Mouse (Mus musculus) liver, embryonic 11.5 days (tissue): ENCODE results near the gene Haghl. TPM values are rescaled to one million over a fixed set of nuclear protein-coding genes. Genes with fewer than 3 reads are reported as not detected.

Experiments
- ATAC-seq: fragments of 200-750 bp; cut with Nextera tagmentation; replicated peaks from 2 replicates; pipeline ENCODE4 v1.8.0; 2017; ENCODE audit warnings: moderate number of reproducible peaks, mild to moderate bottlenecking, moderate TSS enrichment, moderate library complexity; ENCODE audit not compliant: low FRiP score
- DNase-seq: peaks from one replicate; pipeline ENCODE4 v3.0.0-alpha.2; 2017; ENCODE audit warnings: low spot score
- H3K27ac ChIP-seq: fragments of 300-500 bp; sonication (generic); 2 replicates; pipeline ENCODE4 v1.5.1; 2014; ENCODE audit warnings: mild to moderate bottlenecking, low read depth, low read length, control low read depth
- H3K27me3 ChIP-seq: fragments of 300-500 bp; sonication (generic); replicated peaks from 2 replicates; pipeline ENCODE4 v1.6.1; 2014; ENCODE audit warnings: low read length, mixed read lengths; ENCODE audit not compliant: control insufficient read depth, insufficient read depth
- H3K36me3 ChIP-seq: fragments of 300-500 bp; sonication (generic); 2 replicates; pipeline ENCODE4 v1.6.1; 2014; ENCODE audit warnings: mild to moderate bottlenecking, low read length, moderate library complexity, mixed read lengths; ENCODE audit not compliant: control insufficient read depth, insufficient read depth
- H3K4me1 ChIP-seq: fragments of 300-500 bp; sonication (generic); replicated peaks from 2 replicates; pipeline ENCODE4 v1.6.1; 2014; ENCODE audit warnings: low read length, mixed read lengths; ENCODE audit not compliant: control insufficient read depth, insufficient read depth
- H3K4me2 ChIP-seq: fragments of 300-500 bp; sonication (generic); 2 replicates; pipeline ENCODE4 v1.6.1; 2014; ENCODE audit warnings: mild to moderate bottlenecking, control low read depth, moderate library complexity
- H3K4me3 ChIP-seq: fragments of 300-500 bp; sonication (generic); 2 replicates; pipeline ENCODE4 v1.5.1; 2014; ENCODE audit warnings: low read depth, low read length, control low read depth
- H3K9ac ChIP-seq: fragments of 300-500 bp; sonication (generic); 2 replicates; pipeline ENCODE4 v1.6.1; 2014; ENCODE audit warnings: low read depth, low read length, control low read depth
- H3K9me3 ChIP-seq: fragments of 300-500 bp; sonication (generic); 2 replicates; pipeline ENCODE4 v1.6.1; 2016; ENCODE audit warnings: low read length, inconsistent platforms, mixed read lengths; ENCODE audit not compliant: control insufficient read depth
- WGBS: fragments of 180-500 bp; shearing (Covaris S2); extraction: QIAGEN DNeasy Blood & Tissue Kit; methylation state at CpG from one replicate; pipeline ENCODE4 v1.1.7; 2014; 5-methylcytosine and 5-hydroxymethylcytosine counted together
- polyA plus RNA-seq: library from polyadenylated mRNA; unstranded; fragments of >200 nt; fragmentation: Nextera tagmentation; extraction: Ambion mirVana; gene quantifications from 2 replicates; pipeline ENCODE4 v1.2.1, GENCODE M21; 2014

The Haghl gene
- polyA plus RNA-seq, 1 experiment from 2014 or later = 25.0 TPM

DNA sequence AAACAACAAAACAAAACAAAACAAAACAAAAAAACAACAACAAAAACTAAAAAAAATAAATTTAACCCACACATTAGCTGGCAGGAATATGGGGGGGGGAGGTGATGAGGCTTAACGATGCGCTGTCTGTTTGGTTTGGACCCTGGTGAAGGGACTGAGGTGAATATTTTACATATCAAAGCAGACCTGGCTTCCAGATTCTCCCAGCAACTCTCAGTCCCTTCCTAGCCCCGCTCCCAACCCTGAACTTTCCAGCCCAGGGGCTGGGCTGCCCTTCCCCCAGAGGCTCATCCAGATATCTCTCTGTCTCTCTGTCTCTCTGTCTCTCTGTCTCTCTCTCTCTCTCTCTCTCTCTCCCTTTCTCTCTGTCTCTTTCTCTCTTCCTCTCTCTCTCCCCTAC, 22.9 kb downstream of the Haghl start:
- DNase-seq (no peak), ATAC-seq (no peak)
- no peak overlapping the region for H3K4me2 ChIP-seq
- H3K4me1 ChIP-seq = no peaks in the 10 kb centered on the region
- H3K9me3 ChIP-seq = no peaks in the 10 kb centered on the region
- H3K36me3 ChIP-seq = no peaks in the 10 kb centered on the region
- 31% methylated on average over 3 of the region's 3 CpGs for WGBS
- peaks cover 3% of the 10 kb centered on the region; the same call in 1 of the 2 replicates for H3K27me3 ChIP-seq
- no peak overlapping the region for H3K27ac ChIP-seq
- H3K9ac ChIP-seq = no peak overlapping the region
- no peak overlapping the region for H3K4me3 ChIP-seq

DNA sequence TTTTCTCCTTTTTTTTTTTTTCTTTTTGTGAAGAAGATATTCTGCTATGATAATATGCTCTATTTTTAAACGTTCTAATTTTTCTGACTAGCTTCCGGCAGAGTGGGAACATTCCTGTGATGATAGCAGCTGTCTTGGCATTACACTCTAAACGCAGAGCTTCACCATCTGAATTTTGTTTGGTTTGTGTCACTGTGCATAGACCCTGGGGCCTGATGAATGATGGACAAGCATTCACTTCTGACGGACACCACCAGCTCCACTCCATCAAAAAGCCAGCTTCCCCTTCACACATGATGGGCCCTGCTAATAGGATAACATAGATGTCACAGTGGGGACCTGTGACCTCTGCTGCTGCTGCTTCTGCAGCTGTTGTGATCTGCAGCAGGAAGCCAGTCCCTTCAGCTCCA, 23.9 kb downstream of the Haghl start:
- no peak overlapping the region for H3K27ac ChIP-seq
- WGBS = 47% methylated on average over 4 of the region's 4 CpGs
- H3K9me3 ChIP-seq = no peaks in the 10 kb centered on the region
- DNase-seq (no peak), ATAC-seq (no peak)
- no peak overlapping the region for H3K9ac ChIP-seq
- H3K4me2 ChIP-seq = no peak overlapping the region
- 0 out of 2 replicates have a peak, but pooled peaks cover 3% of the 10 kb centered on the region for H3K27me3 ChIP-seq
- no peak overlapping the region for H3K4me3 ChIP-seq
- H3K4me1 ChIP-seq = no peaks in the 10 kb centered on the region
- H3K36me3 ChIP-seq = no peaks in the 10 kb centered on the region

DNA sequence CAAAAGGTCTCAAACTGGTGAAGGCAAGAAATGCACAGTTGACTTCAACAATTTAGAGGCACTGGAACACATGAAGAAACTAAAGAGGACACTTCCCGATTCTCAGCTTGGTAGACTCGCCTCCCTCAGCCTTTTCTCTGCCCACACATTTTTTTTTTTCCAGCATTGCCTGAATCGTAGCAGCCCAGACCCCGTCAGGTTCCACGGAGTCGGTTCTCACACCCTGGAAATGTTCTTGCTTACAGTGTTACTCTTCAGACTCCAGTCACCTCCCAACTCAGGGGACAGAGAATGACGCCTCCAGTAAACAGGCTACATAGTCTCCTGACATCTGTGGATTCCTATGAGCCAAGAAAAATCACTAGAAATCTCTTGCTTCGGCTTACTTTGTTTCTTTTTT, 25.3 kb downstream of the Haghl start:
- H3K4me2 ChIP-seq = no peak overlapping the region
- WGBS = 71% methylated on average over 8 of the region's 8 CpGs
- no peak overlapping the region for H3K9ac ChIP-seq
- no peaks in the 10 kb centered on the region for H3K4me1 ChIP-seq
- no peaks in the 10 kb centered on the region for H3K36me3 ChIP-seq
- DNase-seq = no peak
- ATAC-seq = no peak
- no peak overlapping the region for H3K27ac ChIP-seq
- H3K4me3 ChIP-seq = no peak overlapping the region
- no peaks in the 10 kb centered on the region for H3K9me3 ChIP-seq
- no peaks in the 10 kb centered on the region for H3K27me3 ChIP-seq

DNA sequence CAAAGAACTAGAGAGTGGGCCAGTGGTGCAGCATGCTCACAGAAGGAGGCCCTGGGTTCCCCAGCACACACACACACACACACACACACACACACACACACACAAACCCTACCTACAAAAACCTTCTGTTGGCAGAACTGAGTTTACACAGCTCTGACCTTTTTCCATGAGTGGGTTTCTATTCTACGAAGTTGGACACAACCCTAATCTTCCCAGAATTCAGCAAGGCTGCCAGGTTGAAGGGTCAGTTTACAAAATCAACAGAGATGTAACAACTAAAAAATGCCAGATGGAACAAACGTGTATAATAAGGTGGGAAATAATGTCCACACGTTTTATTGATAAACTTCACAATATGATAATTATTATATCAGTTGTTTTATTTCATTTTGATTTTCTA, 27.8 kb downstream of the Haghl start:
- Histone ChIP-seq H3K9ac (no peak overlapping the region), H3K4me2 (no peak overlapping the region), H3K27me3 (no peaks in the 10 kb centered on the region), H3K9me3 (no peaks in the 10 kb centered on the region), H3K4me1 (no peaks in the 10 kb centered on the region), H3K27ac (no peak overlapping the region), H3K36me3 (no peaks in the 10 kb centered on the region), H3K4me3 (no peak overlapping the region)
- no peak for ATAC-seq
- 62% methylated on average over 3 of the region's 3 CpGs for WGBS
- no peak for DNase-seq

DNA sequence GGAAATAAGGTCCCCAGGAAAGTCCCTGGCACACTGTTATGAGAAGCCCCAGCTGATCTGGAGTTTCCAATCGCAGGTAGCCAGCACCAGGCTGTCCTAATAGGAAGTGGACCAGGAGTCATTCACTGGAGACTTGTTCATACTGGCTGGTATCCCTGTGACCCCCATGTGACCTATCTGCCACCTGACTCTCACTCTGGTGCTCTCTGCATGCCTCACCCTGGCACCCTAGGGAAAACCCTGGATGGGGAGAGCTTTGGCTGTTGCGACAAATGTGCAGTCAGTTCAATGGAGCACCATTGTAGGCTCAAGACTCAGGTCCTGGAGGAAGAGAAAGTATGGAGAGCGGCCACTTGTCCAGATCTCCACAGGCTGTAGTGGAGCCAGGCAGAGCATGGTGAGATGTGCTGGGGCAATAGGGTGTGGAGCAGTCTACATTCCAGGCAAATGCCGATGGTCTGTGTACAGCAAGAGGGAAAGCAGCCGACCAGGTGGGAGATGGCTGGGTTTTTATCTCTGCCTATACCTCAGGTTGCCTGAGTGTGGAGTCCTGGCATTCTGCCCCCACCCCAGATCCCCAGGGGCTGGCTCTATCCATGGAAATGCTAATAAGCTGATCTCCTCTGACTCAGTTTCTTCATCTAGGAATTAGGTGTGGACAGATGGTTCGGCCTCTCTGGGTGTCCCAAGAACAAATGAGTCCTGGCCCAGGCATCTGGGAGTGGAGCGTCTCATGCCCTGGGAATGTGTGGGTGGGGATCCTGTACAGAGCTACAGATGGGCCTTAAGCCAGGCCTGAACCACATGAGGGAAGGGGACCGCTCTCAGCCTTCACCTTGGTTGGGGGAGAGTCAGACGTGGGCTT, 28.9 kb downstream of the Haghl start:
- H3K4me2 ChIP-seq = no peak overlapping the region
- no peak overlapping the region for H3K27ac ChIP-seq
- H3K27me3 ChIP-seq = no peaks in the 10 kb centered on the region
- H3K4me3 ChIP-seq = no peak overlapping the region
- DNase-seq (no peak), ATAC-seq (no peak)
- H3K36me3 ChIP-seq = no peaks in the 10 kb centered on the region
- no peak overlapping the region for H3K9ac ChIP-seq
- H3K9me3 ChIP-seq = no peaks in the 10 kb centered on the region
- WGBS = 68% methylated on average over 9 of the region's 9 CpGs
- H3K4me1 ChIP-seq = no peaks in the 10 kb centered on the region

DNA sequence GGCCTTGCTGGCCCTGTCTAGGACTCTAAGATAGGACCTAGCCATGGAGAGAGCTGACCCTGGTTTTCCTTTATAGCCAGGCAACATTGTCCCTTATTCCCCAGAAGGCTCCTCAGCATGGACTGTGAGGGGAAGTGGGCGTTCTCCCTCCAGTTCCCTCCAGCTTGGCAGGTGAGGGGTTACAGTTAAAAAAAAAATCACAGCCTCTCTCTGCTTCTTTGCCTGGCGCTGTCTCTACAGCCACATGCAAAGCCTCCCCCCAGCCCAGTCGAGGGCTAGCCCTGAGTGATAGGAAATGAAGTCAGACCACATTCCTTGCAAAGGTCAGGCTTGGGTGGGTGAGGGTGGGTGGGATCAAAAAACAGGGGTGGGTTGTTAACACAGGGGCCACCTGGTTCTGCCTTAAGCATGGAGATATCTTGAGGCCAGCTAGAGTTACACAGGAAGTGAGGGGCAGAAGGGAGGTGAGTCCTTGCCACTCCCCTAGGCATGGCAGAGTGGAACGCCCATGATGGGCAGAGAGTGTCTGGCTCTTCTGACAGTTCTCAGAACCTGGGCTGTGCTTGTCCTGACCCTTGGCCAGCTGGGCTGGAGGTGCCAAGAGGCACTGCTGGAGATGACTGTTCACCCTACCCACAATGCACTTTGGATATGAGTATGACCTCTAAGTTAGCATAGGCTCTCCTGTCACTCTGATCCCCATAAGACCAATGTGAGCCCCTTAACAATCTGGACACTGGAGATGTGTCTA, 29.7 kb downstream of the Haghl start:
- H3K9ac ChIP-seq = no peak overlapping the region
- WGBS = 31% methylated on average over 4 of the region's 4 CpGs
- H3K36me3 ChIP-seq = no peaks in the 10 kb centered on the region
- no peaks in the 10 kb centered on the region for H3K4me1 ChIP-seq
- DNase-seq = no peak
- no peak overlapping the region for H3K4me2 ChIP-seq
- no peaks in the 10 kb centered on the region for H3K27me3 ChIP-seq
- no peak for ATAC-seq
- H3K27ac ChIP-seq = no peak overlapping the region
- H3K4me3 ChIP-seq = no peak overlapping the region
- H3K9me3 ChIP-seq = no peaks in the 10 kb centered on the region

DNA sequence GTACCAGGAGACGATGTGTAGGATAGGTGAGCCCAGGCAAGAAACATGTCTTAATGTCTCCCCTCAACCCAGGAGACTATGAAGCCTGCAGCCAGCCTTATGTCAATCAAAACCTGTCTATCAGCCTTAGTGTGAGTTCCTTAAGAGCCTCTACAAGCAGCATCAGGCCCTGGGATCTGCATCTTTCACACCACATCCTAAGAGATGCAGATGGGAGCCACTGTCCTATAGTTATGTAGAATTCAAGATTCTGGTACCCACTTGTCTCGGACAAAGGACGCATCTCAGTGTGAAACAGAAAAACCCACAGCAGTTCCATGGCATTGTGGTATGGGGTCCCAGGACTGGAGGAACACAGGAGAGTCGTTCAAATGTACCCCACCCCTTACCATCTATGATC, 30.4 kb downstream of the Haghl start:
- 70% methylated on average over 4 of the region's 4 CpGs for WGBS
- no peak overlapping the region for H3K4me3 ChIP-seq
- H3K4me1 ChIP-seq = no peaks in the 10 kb centered on the region
- DNase-seq = no peak
- no peak for ATAC-seq
- no peak overlapping the region for H3K9ac ChIP-seq
- H3K27me3 ChIP-seq = no peaks in the 10 kb centered on the region
- no peaks in the 10 kb centered on the region for H3K36me3 ChIP-seq
- H3K27ac ChIP-seq = no peak overlapping the region
- no peak overlapping the region for H3K4me2 ChIP-seq
- H3K9me3 ChIP-seq = no peaks in the 10 kb centered on the region

DNA sequence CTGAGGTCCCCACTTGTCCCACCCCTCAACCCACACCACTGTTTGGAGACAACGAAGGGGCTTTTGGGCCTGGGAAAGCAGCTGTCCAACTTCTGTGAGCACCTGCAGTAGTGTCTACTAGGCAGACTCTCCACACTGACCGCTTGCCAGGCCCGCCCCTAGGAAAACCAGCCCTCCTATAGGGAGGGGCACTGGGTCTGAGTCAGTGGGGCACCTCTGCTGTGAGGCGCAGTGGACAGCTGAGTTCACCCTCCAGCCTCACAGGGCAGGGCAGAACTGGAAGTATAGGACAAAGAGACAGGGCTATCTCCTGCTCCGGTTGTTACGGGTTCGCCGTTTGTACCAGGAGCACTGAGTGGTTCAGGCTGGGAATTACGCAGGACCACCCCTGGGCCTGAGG, 31.2 kb downstream of the Haghl start, which contains the start of gene Msln:
Gene Msln (minus strand): TSS at position 138 of the 400 bp plus-strand sequence.
- Histone ChIP-seq H3K4me3 (no peak within 1 kb of the TSS), H3K4me2 (no peak within 1 kb of the TSS), H3K9me3 (no peaks in the 10 kb centered on the region), H3K4me1 (no peaks in the 10 kb centered on the region), H3K27ac (no peak within 1 kb of the TSS), H3K27me3 (no peaks in the 10 kb centered on the region), H3K9ac (no peak within 1 kb of the TSS), H3K36me3 (no peaks in the 10 kb centered on the region)
- no peak for DNase-seq
- WGBS = 84% methylated on average over 9 of the region's 9 CpGs
- no peak for ATAC-seq
